In genomic region chr13:35405384-35405783, GRCm38 (mm10) we compare ENCODE assay signal across 11 mouse cellular contexts.
"Had no signal": no experiment of that assay in that cellular context is flagged by ENCODE, and none has a peak within 500 bp of the region (broad histone marks: within the 10 kb centered on the region; RNA-seq: fewer than 3 reads in every experiment).

No protein-coding gene starts in this region.

- DNase-seq: kidney, postnatal 25 days; layer of hippocampus, adult 9-11 months; liver, postnatal 0 days; lung, embryonic 14.5 days; lung, postnatal 10 days; lung, postnatal 36 days; retina, postnatal 1 day; right cerebral cortex, postnatal 25 days; spleen, adult 18-20 months; thymus, adult 18-20 months; thymus, postnatal 36 days had no signal
